Mouse (Mus musculus) kidney, embryonic 16.5 days (tissue): ENCODE measurements around the gene Tep1. TPM values are rescaled to one million over a fixed set of nuclear protein-coding genes. Genes with fewer than 3 reads are reported as not detected.

Experiments
- ATAC-seq: fragments of 200-750 bp; cut with Nextera tagmentation; 2 replicates; pipeline ENCODE4 v1.8.0; 2017; ENCODE audit warnings: moderate TSS enrichment; ENCODE audit not compliant: low FRiP score, low TSS enrichment
- H3K27ac ChIP-seq: fragments of 300-500 bp; sonication (generic); 2 replicates; pipeline ENCODE4 v1.5.1; 2014; ENCODE audit warnings: low read length
- H3K27me3 ChIP-seq: fragments of 300-500 bp; sonication (generic); 2 replicates; pipeline ENCODE4 v1.6.1; 2014; ENCODE audit warnings: low read length, control low read depth, mixed read lengths; ENCODE audit not compliant: insufficient read depth
- H3K36me3 ChIP-seq: fragments of 300-500 bp; sonication (generic); 2 replicates; pipeline ENCODE4 v1.6.1; 2014; ENCODE audit warnings: low read length, control low read depth, mixed read lengths; ENCODE audit not compliant: insufficient read depth
- H3K4me1 ChIP-seq: fragments of 300-500 bp; sonication (generic); 2 replicates; pipeline ENCODE4 v1.6.1; 2014; ENCODE audit warnings: low read length, control low read depth, mixed read lengths; ENCODE audit not compliant: insufficient read depth
- H3K4me2 ChIP-seq: fragments of 300-500 bp; sonication (generic); replicated peaks from 2 replicates; pipeline ENCODE4 v1.6.1; 2014; ENCODE audit warnings: low read depth, low read length
- H3K4me3 ChIP-seq: fragments of 300-500 bp; sonication (generic); 2 replicates; pipeline ENCODE4 v1.5.1; 2014; ENCODE audit warnings: mild to moderate bottlenecking, low read length
- H3K9ac ChIP-seq: fragments of 300-500 bp; sonication (generic); replicated peaks from 2 replicates; pipeline ENCODE4 v1.6.1; 2014; ENCODE audit warnings: low read length
- H3K9me3 ChIP-seq: fragments of 300-500 bp; sonication (generic); 2 replicates; pipeline ENCODE4 v1.6.1; 2016; ENCODE audit warnings: low read length, control low read depth
- WGBS: fragments of 180-500 bp; shearing (Covaris S2); extraction: QIAGEN DNeasy Blood & Tissue Kit; methylation state at CpG from one replicate; pipeline ENCODE4 v1.1.7; 2014; 5-methylcytosine and 5-hydroxymethylcytosine counted together
- polyA plus RNA-seq: library from polyadenylated mRNA; unstranded; fragments of >200 nt; fragmentation: Nextera tagmentation; extraction: Ambion mirVana; gene quantifications from 2 replicates; pipeline ENCODE4 v1.2.1, GENCODE M21; 2015

Gene Tep1
- polyA plus RNA-seq, 1 experiment from 2014 or later = 9.6 TPM

DNA sequence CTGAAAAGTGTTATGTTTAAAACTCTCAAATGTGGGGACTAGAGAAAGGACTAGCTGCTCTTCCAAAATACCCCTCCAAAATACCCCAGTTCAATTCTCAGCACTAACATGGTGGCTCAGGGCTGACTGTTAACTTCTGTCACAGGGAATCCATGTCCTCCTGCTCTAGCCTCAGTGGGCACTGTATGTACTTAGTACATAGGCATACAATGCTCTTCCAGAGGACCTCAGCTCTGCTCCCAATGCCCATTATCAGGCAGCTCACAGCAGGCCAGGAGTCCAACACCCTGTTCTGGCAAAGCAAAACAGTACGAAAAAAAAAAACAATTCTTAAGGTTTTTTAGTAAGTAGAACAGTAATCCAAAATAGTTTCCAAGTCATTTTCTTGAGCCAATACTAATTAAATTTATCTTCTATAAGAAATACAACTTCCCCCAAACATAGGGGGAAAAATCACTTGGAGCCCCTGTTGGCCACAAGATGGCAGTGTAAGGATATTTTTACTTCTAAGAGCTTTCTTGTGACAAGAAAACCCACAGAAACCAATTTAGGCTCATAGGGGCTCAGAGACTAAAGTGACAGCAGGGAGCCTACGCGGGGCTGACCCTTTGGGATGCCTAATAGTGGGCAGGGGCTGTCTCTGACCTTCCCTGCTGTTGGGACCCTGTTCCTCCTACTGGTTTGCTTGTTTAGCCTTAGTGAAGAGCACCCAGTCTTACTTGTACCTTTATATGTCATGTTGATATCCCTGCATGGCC lies 70.7 kb downstream of the Tep1 start:
- H3K4me1 ChIP-seq = no peaks in the 10 kb centered on the region
- H3K36me3 ChIP-seq = no peaks in the 10 kb centered on the region
- H3K9ac ChIP-seq = no peak overlapping the region
- no peak overlapping the region for H3K4me2 ChIP-seq
- H3K9me3 ChIP-seq = no peaks in the 10 kb centered on the region
- H3K27me3 ChIP-seq = no peaks in the 10 kb centered on the region
- peak; percentile 23; the same call in 1 of the 2 replicates for ATAC-seq
- H3K27ac ChIP-seq = no peak overlapping the region
- WGBS = 5% methylated on average over 3 of the region's 3 CpGs
- no peak overlapping the region for H3K4me3 ChIP-seq

DNA sequence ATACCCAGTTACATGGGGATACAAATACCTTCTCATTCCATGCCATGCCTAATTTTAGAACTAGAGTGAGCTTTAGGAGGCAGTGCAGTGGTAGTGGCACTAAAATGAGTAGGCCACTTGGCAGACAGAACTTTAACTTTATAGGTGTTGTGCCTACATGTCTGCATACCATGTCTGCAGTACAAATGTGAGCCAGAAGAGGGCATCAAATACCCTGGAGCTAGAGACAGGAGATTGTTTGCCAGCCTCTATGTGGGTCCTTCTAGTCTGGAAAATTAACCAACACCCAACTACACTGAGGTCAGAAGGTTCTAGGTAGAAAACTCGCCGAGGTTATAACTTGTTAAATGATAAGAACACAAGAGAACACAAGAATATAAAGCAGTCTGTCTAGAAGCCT lies 71.8 kb downstream of the Tep1 start:
- H3K4me1 ChIP-seq = no peaks in the 10 kb centered on the region
- H3K9me3 ChIP-seq = no peaks in the 10 kb centered on the region
- no peak overlapping the region for H3K4me2 ChIP-seq
- WGBS = 69% methylated on average over 2 of the region's 2 CpGs
- no peak overlapping the region for H3K9ac ChIP-seq
- H3K27me3 ChIP-seq = no peaks in the 10 kb centered on the region
- H3K4me3 ChIP-seq = no peak overlapping the region
- no peak for ATAC-seq
- H3K27ac ChIP-seq = no peak overlapping the region
- no peaks in the 10 kb centered on the region for H3K36me3 ChIP-seq

DNA sequence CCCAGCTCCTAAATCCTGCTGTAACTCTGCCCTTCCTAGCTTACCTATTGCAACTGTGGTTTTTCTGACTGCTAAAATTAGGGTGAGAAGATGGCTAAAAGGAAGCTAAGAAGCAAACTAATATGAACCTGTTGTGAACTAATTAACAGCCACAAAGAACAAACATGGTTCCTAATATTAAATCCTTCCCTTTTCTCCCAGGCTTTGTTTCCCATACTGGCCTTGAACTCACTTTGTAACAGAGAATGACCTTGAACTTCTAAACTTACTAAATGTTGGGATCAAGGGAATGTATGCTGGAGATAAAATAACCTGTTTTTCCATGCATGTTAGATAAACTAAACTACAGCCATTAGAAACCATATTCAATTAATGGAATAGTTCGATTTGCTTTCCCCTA lies 73.9 kb downstream of the Tep1 start:
- 84% methylated on average over 1 of the region's 1 CpGs for WGBS
- H3K9me3 ChIP-seq = no peaks in the 10 kb centered on the region
- H3K36me3 ChIP-seq = no peaks in the 10 kb centered on the region
- H3K4me3 ChIP-seq = no peak overlapping the region
- no peak for ATAC-seq
- no peak overlapping the region for H3K9ac ChIP-seq
- H3K4me1 ChIP-seq = no peaks in the 10 kb centered on the region
- no peak overlapping the region for H3K4me2 ChIP-seq
- no peak overlapping the region for H3K27ac ChIP-seq
- no peaks in the 10 kb centered on the region for H3K27me3 ChIP-seq

DNA sequence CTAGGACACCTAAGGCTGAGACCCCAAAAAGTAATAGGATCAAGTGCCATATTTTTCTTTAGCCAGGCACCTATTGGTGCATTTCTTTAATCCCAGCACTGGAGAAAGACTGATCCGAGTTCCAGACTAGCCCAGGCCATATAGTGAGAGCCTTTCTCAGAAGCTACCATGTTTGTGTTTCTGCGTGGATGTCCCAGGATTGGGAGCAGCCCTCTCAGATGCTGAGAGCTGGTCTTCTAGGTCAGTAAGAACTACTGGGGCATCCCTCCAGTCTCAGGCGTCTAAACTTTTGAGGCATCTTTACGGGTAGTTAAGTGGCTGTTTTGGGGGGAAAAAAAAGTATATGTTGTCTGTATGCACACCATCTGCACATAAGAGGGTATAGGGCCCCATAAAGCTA lies 74.4 kb downstream of the Tep1 start:
- H3K4me3 ChIP-seq = no peak overlapping the region
- no peaks in the 10 kb centered on the region for H3K4me1 ChIP-seq
- no peaks in the 10 kb centered on the region for H3K27me3 ChIP-seq
- no peak overlapping the region for H3K27ac ChIP-seq
- no peak for ATAC-seq
- no peak overlapping the region for H3K9ac ChIP-seq
- no peaks in the 10 kb centered on the region for H3K9me3 ChIP-seq
- H3K36me3 ChIP-seq = no peaks in the 10 kb centered on the region
- WGBS = 83% methylated on average over 4 of the region's 4 CpGs
- no peak overlapping the region for H3K4me2 ChIP-seq

DNA sequence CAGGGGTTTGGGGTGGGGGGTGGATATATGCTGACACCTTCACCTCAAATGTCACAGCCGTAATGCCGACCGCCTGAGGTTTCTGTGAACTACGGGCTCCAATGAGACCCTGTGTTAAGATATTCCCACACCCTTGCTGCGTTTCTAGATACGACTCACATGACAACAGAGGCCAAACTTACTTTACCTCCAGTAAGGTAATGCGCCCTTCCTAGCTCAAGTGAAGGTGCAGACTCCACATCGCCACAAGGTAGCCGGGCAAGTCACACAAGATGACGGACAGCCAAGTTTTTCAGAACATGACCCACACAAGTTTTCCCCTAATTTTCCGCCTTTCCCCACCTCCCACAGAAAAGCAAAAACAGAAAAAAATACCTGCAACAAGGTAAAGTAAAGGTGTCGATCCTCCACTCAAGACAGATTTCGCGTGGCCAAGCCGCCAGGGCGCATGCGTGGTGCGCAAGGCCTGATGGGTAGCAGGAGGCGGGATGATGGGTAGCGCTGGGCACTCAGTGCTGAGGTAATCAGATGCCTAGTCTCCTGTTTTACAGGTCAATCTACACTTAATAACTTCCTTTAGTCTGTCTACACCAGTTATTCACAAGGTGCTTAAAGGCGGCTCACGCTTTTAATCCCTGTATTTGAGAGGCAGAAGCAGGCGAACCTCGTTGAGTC lies 75.0 kb downstream of the Tep1 start:
- no peak overlapping the region for H3K27ac ChIP-seq
- no peaks in the 10 kb centered on the region for H3K4me1 ChIP-seq
- H3K9ac ChIP-seq = no peak overlapping the region
- ATAC-seq = no peak
- no peak overlapping the region for H3K4me3 ChIP-seq
- no peaks in the 10 kb centered on the region for H3K27me3 ChIP-seq
- no peaks in the 10 kb centered on the region for H3K9me3 ChIP-seq
- no peaks in the 10 kb centered on the region for H3K36me3 ChIP-seq
- 94% methylated on average over 24 of the region's 24 CpGs for WGBS
- H3K4me2 ChIP-seq = no peak overlapping the region

DNA sequence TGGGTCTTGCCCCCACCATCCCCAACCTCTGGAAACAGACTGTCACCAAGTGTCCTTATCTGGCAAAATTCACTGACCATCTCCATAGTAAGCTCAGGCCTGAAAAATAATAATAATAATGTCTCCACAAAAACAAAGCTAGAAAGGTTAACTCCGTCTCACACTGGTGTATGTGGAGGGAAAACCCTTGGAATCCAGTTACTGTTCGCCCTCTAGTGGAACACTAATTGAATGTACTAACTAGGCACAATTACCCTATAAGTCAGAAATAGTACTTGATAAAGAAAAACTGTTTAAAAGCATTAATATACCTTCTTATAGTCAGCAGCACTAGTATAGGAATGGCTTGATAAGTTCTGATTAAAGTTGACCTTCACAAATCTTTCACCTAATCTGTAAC lies 82.2 kb downstream of the Tep1 start:
- no peaks in the 10 kb centered on the region for H3K9me3 ChIP-seq
- no peak overlapping the region for H3K4me3 ChIP-seq
- H3K4me1 ChIP-seq = peaks cover 7% of the 10 kb centered on the region; the same call in 1 of the 2 replicates
- no peak overlapping the region for H3K9ac ChIP-seq
- no peaks in the 10 kb centered on the region for H3K27me3 ChIP-seq
- H3K4me2 ChIP-seq = no peak overlapping the region
- 7% methylated on average over 2 of the region's 2 CpGs for WGBS
- H3K27ac ChIP-seq = no peak overlapping the region
- no peaks in the 10 kb centered on the region for H3K36me3 ChIP-seq
- no peak for ATAC-seq

DNA sequence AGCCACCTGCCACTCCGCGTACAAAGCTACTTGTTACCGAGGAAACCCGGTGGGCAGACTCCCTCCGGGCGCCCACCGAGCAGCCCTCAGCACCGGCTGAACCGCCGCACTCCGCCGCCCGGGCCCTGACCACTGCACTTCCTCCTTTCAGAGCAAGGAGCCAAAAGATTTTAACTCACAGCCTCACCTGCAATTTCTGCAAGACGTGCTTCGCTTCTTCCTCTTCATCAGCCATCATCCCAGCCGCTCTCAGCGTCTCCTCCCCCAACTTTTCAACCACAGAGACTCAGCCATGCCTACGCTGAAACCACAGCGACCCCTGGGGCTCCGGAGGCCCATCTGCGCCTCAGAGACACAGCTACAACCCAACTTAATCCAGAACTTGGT lies 85.1 kb downstream of the Tep1 start, which contains the start of gene Ttc5:
Ttc5 (minus strand) TSS at position 269 of the 387 bp plus-strand sequence.
- H3K9ac ChIP-seq = peak within 1 kb of the TSS; percentile 77
- under 1% methylated on average over 21 of the region's 21 CpGs for WGBS
- peak; percentile 94 for ATAC-seq
- peak within 1 kb of the TSS; percentile 12; the same call in 1 of the 2 replicates for H3K27ac ChIP-seq
- H3K4me2 ChIP-seq = peak within 1 kb of the TSS; percentile 59
- H3K4me1 ChIP-seq = peaks cover 7% of the 10 kb centered on the region; the same call in 1 of the 2 replicates
- H3K4me3 ChIP-seq = peak within 1 kb of the TSS; percentile 75
- peaks cover 14% of the 10 kb centered on the region; the same call in 1 of the 2 replicates for H3K36me3 ChIP-seq
- no peaks in the 10 kb centered on the region for H3K27me3 ChIP-seq
- no peaks in the 10 kb centered on the region for H3K9me3 ChIP-seq

DNA sequence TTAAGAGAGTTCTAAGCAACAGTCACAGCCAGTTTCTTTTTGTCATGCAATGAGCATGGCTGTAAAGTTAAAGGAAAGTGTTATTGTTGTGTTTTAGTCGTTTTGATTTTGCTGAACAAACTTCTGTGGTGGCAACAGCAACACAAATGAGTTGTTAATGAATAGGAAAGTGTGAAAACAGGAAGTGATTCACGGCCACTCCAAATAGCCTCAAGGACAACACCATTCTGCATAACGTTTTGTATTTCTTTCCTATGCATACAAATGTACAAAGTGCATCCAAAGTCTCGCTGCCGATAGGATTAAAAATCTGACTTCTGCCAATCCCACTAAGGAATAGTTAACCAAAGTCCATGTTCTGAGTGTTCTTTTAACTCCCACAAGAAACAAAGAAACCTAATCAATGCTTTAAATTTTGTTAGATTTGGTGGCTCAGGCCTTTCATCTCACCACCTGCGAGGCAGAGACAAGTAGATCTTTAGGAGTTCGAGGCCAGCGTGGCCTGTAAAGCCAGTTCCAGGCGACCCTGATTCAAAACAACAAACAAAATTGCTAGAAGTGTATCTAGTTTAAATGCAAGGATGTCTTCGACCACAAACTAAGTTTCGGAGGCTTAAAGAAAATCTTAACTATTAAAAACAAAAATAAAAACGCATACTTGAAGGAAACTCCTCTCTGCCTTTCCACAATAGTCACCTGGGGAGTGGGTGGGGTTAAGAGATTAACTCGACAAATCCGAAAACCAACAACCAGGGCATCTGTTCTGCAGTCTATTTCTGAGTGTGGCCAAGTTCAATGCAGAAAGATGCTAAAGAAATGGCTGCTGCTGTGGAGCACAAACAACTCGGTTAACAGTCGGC lies 85.7 kb downstream of the Tep1 start:
- Histone ChIP-seq H3K27me3 (no peaks in the 10 kb centered on the region), H3K4me2 (peak overlapping the region; percentile 59), H3K9ac (peak overlapping the region; percentile 77), H3K4me3 (peak overlapping the region; percentile 75), H3K9me3 (no peaks in the 10 kb centered on the region), H3K27ac (peak overlapping the region; percentile 12; the same call in 1 of the 2 replicates), H3K36me3 (peaks cover 15% of the 10 kb centered on the region; the same call in 1 of the 2 replicates), H3K4me1 (peaks cover 7% of the 10 kb centered on the region; the same call in 1 of the 2 replicates)
- 24% methylated on average over 16 of the region's 16 CpGs for WGBS
- no peak for ATAC-seq

DNA sequence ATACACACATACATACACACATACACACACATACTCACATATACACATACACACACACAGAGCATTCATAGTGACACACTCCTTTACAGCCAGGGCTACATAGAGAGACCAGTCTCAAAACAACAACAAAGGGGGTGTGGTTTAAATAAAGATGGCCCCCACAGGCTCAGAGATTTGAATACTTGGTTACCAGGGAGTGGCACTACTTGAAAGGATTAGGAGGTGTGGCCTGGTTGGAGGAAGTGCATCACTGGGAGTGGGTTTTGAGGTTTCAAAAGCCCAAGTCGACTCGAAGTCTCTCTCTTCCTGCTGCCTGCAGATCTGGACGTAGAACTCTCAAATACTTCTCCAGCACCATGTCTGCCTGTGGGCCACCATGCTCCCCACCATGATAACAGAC lies 88.2 kb downstream of the Tep1 start:
- Histone ChIP-seq H3K27me3 (no peaks in the 10 kb centered on the region), H3K4me3 (no peak overlapping the region), H3K4me1 (peaks cover 7% of the 10 kb centered on the region; the same call in 1 of the 2 replicates), H3K9ac (no peak overlapping the region), H3K9me3 (no peaks in the 10 kb centered on the region), H3K4me2 (no peak overlapping the region), H3K36me3 (peaks cover 20% of the 10 kb centered on the region), H3K27ac (no peak overlapping the region)
- 96% methylated on average over 3 of the region's 3 CpGs for WGBS
- ATAC-seq = no peak; the same call in 1 of the 2 replicates
